Mouse (Mus musculus) right cerebral cortex, postnatal 10 days (tissue): ENCODE measurements around the gene Coq2.

Experiments
- DNase-seq, 2 experiments: peaks; one replicate each; pipeline ENCODE4 v3.0.0; 2021; ENCODE audit warnings: low spot score in 2 of 2

Coq2 gene

GRCm38 (mm10) chr5:100621876-100622508 lies 52.9 kb downstream of the Coq2 start:
- DNase-seq, result no peak

- no peak for DNase-seq
Measured at GRCm38 (mm10) chr5:100620952-100621351, 54.0 kb downstream of the Coq2 start.

- no peak for DNase-seq
Measured at GRCm38 (mm10) chr5:100619586-100620275, 55.2 kb downstream of the Coq2 start.

- no peak for DNase-seq
Measured at GRCm38 (mm10) chr5:100613896-100614768, 60.8 kb downstream of the Coq2 start.

- DNase-seq, result no peak
Measured at GRCm38 (mm10) chr5:100607868-100608267, 67.1 kb downstream of the Coq2 start.

GRCm38 (mm10) chr5:100607090-100607762 lies 67.7 kb downstream of the Coq2 start:
- DNase-seq, result no peak

GRCm38 (mm10) chr5:100605828-100606229 lies 69.1 kb downstream of the Coq2 start:
- peak in 1 of 2 experiments; percentile 25 for DNase-seq
